Mouse (Mus musculus): ENCODE data around the gene Emd. TPM values are rescaled to one million over a fixed set of nuclear protein-coding genes. Genes with fewer than 3 reads are reported as not detected.
A peak's percentile ranks its signal among the peaks of the same experiment; 100 is the strongest.

The Emd gene
- total RNA-seq, 2 experiments from 2014 or later = 38.9 to 40.4 TPM

DNA sequence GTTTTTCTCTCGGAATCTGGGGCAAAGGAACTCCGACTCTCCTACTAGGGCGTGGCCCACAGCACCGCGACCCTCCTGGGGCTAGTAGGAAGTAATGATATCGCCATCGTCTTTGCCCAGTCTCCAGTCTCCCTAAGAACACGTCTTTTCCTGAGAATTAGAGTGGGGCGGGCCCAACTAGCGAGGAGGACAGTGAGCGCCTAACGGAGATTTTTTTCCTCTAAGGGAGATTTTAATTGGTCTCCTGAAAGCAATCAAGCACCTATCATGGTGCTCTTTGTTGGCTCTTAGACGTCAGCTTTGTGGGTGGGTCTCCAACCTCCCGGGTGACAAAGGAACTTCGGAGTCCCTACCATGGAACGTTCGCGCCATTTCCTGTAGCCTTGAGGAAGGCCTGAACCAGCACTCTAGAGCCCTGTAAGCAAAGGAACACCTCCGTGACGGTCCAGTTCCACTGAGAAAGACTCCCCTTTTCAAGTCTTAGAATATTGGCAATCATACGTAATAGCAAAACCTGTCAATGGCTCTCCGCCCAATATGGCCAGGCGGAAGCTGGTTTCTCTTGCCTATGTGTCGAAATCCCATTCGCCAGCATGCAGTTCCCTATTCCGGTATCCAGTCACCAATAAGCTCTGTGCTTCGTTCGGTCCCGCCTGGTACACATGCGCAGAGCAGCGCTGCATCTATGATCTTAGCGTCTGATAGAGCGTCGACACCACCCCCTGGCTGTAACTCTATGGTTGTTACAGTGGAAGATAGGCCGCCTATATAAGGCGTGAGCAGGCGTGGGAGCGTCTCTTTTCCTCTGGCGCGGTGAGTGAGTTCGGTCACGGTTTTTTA is 15.8 kb downstream of the Emd start, which contains the start of gene Rpl10:
TSS of gene Rpl10 (plus strand) at position 751 of the 840 bp plus-strand sequence.
- intact Hi-C loops (cut with DNase I) = no loop called here
- DNase-seq (ENCODE audit: low spot score in 2 of 2) = peak; percentile 91 to 96

GRCm38 (mm10) chrX:74270902-74271551 is 16.5 kb downstream of the Emd start:
- intact Hi-C loops (cut with DNase I) = no loop called here
- no peak for DNase-seq (ENCODE audit: low spot score in 2 of 2)

DNA sequence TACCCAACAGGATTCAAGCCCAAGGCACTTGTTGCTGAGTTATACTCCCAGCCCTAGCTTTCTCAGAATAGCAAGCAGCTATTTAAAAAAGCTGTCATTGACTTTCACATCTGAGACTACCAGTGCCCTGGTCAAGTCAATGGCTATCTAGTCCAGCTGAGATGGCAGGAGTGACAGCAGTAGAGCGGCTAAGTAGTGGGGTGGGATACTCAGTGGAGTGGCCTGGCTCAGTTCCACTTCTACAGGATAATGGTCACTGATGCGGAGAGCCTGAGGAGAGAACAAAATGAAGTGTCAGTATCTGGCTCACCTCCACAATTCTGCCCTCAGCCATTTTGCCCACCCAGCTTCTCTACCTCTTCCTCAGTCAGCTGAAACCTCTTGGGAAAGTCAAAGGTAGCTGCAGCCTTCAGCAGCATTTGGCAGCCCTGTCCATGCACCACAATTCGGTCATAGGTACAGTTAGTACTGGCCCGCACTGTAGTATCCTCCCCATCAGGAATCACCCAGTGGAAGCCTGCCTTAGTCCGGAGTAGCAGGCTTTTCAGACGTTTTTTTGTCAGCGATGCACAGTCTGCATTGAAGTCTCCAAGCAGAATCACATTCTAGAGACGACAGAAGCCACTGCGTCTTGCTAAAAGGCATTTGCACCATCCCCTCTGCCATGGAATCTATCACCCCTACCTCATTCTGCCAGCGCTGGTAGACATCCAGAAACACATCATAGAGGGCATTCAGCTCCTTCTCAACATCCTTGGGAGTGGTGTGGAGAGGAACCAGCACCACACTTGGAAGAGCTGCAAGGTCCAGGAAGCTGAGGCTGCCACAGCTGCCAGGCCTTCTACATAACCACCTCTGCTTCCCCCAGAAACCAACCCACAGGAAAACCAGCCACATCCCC is 19.2 kb downstream of the Emd start:
- no peak for DNase-seq (ENCODE audit: low spot score in 2 of 2)

GRCm38 (mm10) chrX:74277916-74278315 is 23.4 kb downstream of the Emd start:
- DNase-seq (ENCODE audit: low spot score in 2 of 2) = no peak
- intact Hi-C loops (cut with DNase I) = no loop called here

More for the DNA sequence above, 19.2 kb downstream of the Emd start:
- intact Hi-C loops (cut with DNase I) = no loop called here

DNA sequence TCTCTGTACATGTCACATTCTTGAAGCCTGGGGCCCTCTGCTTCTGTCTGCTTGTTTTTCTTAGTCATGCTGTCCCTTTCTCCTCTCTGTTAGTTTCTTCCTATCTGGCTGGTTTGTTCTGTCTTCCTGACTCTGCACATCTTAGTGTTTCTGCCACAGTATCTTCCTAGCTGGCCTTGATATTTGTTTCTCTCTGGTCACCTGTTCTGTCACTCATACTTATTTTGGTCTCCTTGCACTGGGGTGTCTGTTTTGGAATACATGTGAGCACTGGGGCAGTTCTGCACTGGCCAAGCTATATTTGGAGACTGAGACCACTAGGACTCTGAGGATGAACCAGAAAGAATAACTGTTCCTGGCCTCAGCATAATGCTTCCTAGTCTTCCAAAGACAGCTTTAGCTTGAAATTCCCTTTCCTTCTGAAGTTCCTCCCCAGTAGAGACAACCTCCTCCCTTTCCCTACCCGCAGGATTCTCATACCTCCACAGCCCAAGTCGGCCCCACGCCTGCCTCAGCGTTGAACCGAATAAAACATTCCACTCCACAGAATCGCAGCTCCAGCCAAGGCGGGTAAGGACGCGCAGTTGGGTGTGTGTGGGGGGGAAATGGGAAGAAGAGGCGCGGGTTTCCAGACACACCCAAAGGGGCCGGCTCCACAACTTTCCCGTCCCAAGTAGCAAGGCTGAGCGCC is 26.7 kb downstream of the Emd start:
- intact Hi-C loops (cut with DNase I) = no loop called here
- DNase-seq (ENCODE audit: low spot score in 2 of 2) = no peak

- DNase-seq (ENCODE audit: low spot score in 2 of 2) = peak; percentile 28 to 61
- intact Hi-C loops (cut with DNase I) = no loop called here
Measured at GRCm38 (mm10) chrX:74281732-74282394, 27.4 kb downstream of the Emd start, which contains the start of the genes Taz and Dnase1l1. Gene Taz, plus strand, starts transcription at chrX:74281912. Gene Dnase1l1, minus strand, starts transcription at chrX:74282337.

GRCm38 (mm10) chrX:74282395-74283091 is 28.1 kb downstream of the Emd start:
- DNase-seq (ENCODE audit: low spot score in 2 of 2) = peak; percentile 86 to 89
- intact Hi-C loops (cut with DNase I) = no loop called here

DNA sequence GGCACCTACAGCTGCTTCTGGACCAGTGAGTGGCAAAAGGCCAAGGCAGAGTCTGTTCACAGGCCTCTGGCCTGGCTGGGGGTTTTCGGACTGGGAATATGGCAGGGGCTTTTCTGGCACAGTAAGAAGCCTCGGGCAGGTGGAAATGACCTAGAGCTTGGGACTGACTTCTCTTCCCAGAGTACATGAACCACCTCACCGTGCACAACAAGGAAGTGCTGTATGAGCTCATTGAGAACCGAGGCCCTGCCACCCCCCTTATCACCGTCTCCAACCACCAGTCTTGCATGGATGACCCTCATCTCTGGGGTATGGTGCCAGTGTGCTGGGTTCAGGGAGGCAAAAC is 28.6 kb downstream of the Emd start:
- DNase-seq (ENCODE audit: low spot score in 2 of 2) = no peak
- intact Hi-C loops (cut with DNase I) = no loop called here

DNA sequence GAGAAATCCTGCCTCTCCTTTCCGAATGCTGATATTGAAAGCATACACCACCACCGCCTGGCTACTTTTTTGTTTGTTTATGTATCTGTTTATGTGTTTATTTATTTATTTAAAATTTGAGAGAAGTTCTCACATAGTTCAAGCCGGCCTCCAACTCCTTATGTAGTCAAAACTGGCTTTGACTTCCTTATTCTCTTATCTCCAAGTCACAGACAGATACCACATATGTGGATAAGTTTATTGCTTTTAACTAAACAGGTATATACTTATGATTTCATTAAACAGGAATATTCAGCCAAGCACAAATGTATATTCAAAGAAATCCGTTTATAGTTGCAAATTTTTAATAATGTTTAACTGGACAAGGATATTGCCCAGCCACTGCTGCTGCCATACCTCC is 38.9 kb downstream of the Emd start:
- no peak for DNase-seq (ENCODE audit: low spot score in 2 of 2)

GRCm38 (mm10) chrX:74296538-74297448 is 42.3 kb downstream of the Emd start, which contains the start of gene Atp6ap1:
Gene Atp6ap1, plus strand, starts transcription at chrX:74297097.
- DNase-seq (ENCODE audit: low spot score in 2 of 2) = peak; percentile 93 to 96
- intact Hi-C loops (cut with DNase I) = no loop called here

More for the DNA sequence above, 38.9 kb downstream of the Emd start:
- intact Hi-C loops (cut with DNase I) = no loop called here

DNA sequence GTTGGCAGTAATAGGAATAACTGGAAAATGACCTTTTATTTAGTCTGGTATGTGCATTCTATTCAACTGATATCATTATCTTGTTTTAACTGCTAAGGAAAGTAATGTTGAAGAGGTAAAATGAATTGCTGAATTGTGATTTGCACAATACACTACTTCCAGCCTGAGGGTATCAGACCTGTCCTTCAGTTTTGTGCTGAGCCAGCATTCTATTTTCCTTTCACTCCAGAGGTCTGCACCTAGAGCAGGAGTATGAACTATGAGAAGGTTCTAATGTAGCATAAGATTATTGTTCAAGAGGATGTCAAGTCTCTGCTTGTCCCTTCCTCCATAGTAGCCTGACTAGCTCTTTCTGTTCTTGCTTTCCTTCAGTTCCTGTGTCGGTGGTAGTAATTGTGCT is 43.9 kb downstream of the Emd start:
- no peak for DNase-seq (ENCODE audit: low spot score in 2 of 2)
- intact Hi-C loops (cut with DNase I) = no loop called here

- intact Hi-C loops (cut with DNase I) = no loop called here
Measured at GRCm38 (mm10) chrX:74299721-74300120, 45.2 kb downstream of the Emd start.

DNA sequence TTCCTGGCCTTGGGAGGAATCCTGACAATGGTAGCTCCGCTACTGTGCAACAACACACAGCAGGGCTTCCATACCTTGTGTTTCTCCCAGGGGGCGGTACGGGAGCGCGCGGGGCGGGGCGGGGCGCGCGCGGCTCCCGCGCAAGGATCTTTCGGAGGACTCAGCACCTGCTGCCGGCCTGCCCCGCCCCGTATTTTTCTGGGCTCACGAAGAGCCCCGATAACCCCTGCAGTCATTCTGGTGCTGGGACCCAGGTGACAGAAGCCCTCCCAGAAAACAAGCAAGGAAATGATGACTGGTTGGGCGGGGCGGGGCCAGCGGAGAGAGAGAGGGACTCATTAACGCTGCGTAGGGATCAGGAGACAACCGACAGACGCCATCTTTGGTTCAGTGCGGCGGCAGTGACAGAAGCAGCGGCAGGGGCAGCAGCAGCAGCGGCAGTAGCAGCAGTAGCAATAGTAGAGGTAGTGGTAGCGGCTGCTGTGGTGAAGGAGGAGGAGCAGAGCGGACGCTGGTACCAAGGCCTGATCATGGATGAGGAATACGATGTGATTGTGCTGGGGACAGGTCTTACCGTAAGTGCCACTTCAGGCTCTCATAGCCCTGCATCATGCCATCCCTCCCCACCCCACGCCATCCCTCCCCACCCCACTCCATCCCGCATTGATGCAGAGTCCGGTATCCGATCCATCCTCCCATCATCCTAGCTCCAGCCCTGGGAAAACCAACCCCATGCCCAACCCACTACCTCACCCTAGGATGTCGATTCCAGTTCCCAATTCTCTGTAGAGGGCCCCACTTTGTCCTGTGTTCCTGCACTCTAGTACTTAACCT is 50.6 kb downstream of the Emd start, which contains the start of gene Gdi1:
TSS of gene Gdi1 (plus strand) at position 132 of the 834 bp plus-strand sequence.
- intact Hi-C loops (cut with DNase I) = no loop called here
- DNase-seq (ENCODE audit: low spot score in 2 of 2) = peak; percentile 64 to 71

More at GRCm38 (mm10) chrX:74299721-74300120, 45.2 kb downstream of the Emd start:
- no peak for DNase-seq (ENCODE audit: low spot score in 2 of 2)

All from left cerebral cortex, postnatal 14 days (tissue).